Mouse (Mus musculus) neural tube, embryonic 14.5 days (tissue): ENCODE results near the gene Dnmt1. TPM values are rescaled to one million over a fixed set of nuclear protein-coding genes. Genes with fewer than 3 reads are reported as not detected.

ENCODE experiments used
- microRNA-seq: library from miRNA; unstranded; fragments of <30 nt; microRNA quantifications from one replicate; pipeline ENCODE4, GENCODE M21; 2016
- polyA plus RNA-seq: library from polyadenylated mRNA; unstranded; fragments of >200 nt; fragmentation: Nextera tagmentation; extraction: Ambion mirVana; gene quantifications from 2 replicates; pipeline ENCODE4 v1.2.1, GENCODE M21; 2014

Dnmt1 gene
- polyA plus RNA-seq, 1 experiment from 2014 or later, result 41.1 TPM

Small RNA genes lying within 50 kb of the gene (microRNA-seq; reads per million reads assigned to microRNA genes)
- not detected for gene Mir7081

Other genes with a start within 250 kb of the Dnmt1 start
- 155 and 202 TPM in 2 replicates for gene Olfm2, start 213.5 kb downstream of the Dnmt1 start, polyA plus RNA-seq
- 0.76 and 0.98 TPM in 2 replicates for gene Col5a3, start 144.8 kb downstream of the Dnmt1 start, polyA plus RNA-seq
- gene Rdh8, start 141.4 kb downstream of the Dnmt1 start, polyA plus RNA-seq, result not detected in 2 replicates
- 4.3 and 7.2 TPM in 2 replicates for gene A230050P20Rik, start 91.2 kb downstream of the Dnmt1 start, polyA plus RNA-seq
- gene Angptl6, start 80.2 kb downstream of the Dnmt1 start, polyA plus RNA-seq, result 11.1 and 14.5 TPM in 2 replicates
- gene Ppan, start 71.7 kb downstream of the Dnmt1 start, polyA plus RNA-seq, result 41.7 and 49.0 TPM in 2 replicates
- 226 and 228 TPM in 2 replicates for gene Eif3g, start 61.3 kb downstream of the Dnmt1 start, polyA plus RNA-seq
- 7.4 and 8.7 TPM in 2 replicates for gene S1pr2, start 16.9 kb upstream of the Dnmt1 start, polyA plus RNA-seq
- gene Mrpl4, start 42.9 kb upstream of the Dnmt1 start, polyA plus RNA-seq, result 103 and 115 TPM in 2 replicates
- 1.4 and 3.6 TPM in 2 replicates for gene Icam1, start 56.1 kb upstream of the Dnmt1 start, polyA plus RNA-seq
- gene Icam4, start 69.5 kb upstream of the Dnmt1 start, polyA plus RNA-seq, result 0.27 TPM in 1 of 2 replicates, not detected in the other
- 1.3 and 1.6 TPM in 2 replicates for gene Icam5, start 72.2 kb upstream of the Dnmt1 start, polyA plus RNA-seq
- 1.2 and 2.7 TPM in 2 replicates for gene Zglp1, start 107.2 kb upstream of the Dnmt1 start, polyA plus RNA-seq
- 1.7 and 1.8 TPM in 2 replicates for gene Gm49373, start 113.2 kb upstream of the Dnmt1 start, polyA plus RNA-seq
- 62.7 and 73.5 TPM in 2 replicates for gene Fdx1l, start 113.7 kb upstream of the Dnmt1 start, polyA plus RNA-seq
- 0.88 and 1.5 TPM in 2 replicates for gene Gm38431, start 132.1 kb upstream of the Dnmt1 start, polyA plus RNA-seq
- gene Raver1, start 132.1 kb upstream of the Dnmt1 start, polyA plus RNA-seq, result 29.4 and 35.2 TPM in 2 replicates
- gene Tyk2, start 171.4 kb upstream of the Dnmt1 start, polyA plus RNA-seq, result 7.9 and 10.2 TPM in 2 replicates
- gene Cdc37, start 190.1 kb upstream of the Dnmt1 start, polyA plus RNA-seq, result 190 and 219 TPM in 2 replicates
- gene Pde4a, start 205.8 kb upstream of the Dnmt1 start, polyA plus RNA-seq, result 27.5 and 35.3 TPM in 2 replicates